In genomic region chr1:84128510-84128909, GRCm38 (mm10) we compare ENCODE assay signal across 8 mouse cellular contexts.
DNase-seq lines count a peak whose midpoint lies in the region; ATAC-seq lines count a peak whose summit lies in the region.

No protein-coding gene starts in this region.

- H3K27ac ChIP-seq in hindbrain, embryonic 16.5 days (ENCODE audit: low read depth, low read length) = no peak overlapping the region

- WGBS in hindbrain, embryonic 16.5 days = 65% methylated on average over 4 of the region's 4 CpGs

- H3K9ac ChIP-seq in hindbrain, embryonic 16.5 days (ENCODE audit: low read depth, low read length) = no peak overlapping the region

- no peaks in the 10 kb centered on the region for H3K27me3 ChIP-seq in hindbrain, embryonic 16.5 days (replicated peaks; ENCODE audit: control insufficient read depth, insufficient read depth, low read length)

- H3K36me3 ChIP-seq in hindbrain, embryonic 16.5 days (ENCODE audit: control insufficient read depth, insufficient read depth, low read length) = no peaks in the 10 kb centered on the region

- H3K4me3 ChIP-seq in hindbrain, embryonic 16.5 days (ENCODE audit: low read length) = no peak overlapping the region

- ATAC-seq in hindbrain, embryonic 16.5 days = peak; percentile 63; the same call in 1 of the 2 replicates

- no peaks in the 10 kb centered on the region for H3K9me3 ChIP-seq in hindbrain, embryonic 16.5 days (ENCODE audit: control insufficient read depth, low read length)

- no peak overlapping the region for H3K4me2 ChIP-seq in hindbrain, embryonic 16.5 days (ENCODE audit: low read length)

- H3K4me1 ChIP-seq in hindbrain, embryonic 16.5 days (ENCODE audit: control insufficient read depth, insufficient read depth, low read depth, low read length) = peaks cover 4% of the 10 kb centered on the region

- peak; percentile 22 for DNase-seq in embryo, embryonic 10 days (ENCODE audit: low spot score)
- no peak for DNase-seq in embryo, embryonic 9.5 days (ENCODE audit: extremely low spot score)
- DNase-seq in lung, postnatal 36 days = peak; percentile 8
- DNase-seq in lung, adult 18-20 months = no peak
- DNase-seq in naive thymus-derived CD4-positive, alpha-beta T cell, adult 2 months (ENCODE audit: low read depth) = peak; percentile 7
- no peak for DNase-seq in thymus, postnatal 0 days (ENCODE audit: low spot score)
- no peak for DNase-seq in T-cell, adult 2 months (ENCODE audit: low spot score)

Comparison
In these comparisons a context has a peak if more than half of its experiments do, and no peak if none do; other contexts are left out.
1. DNase-seq: peak in embryo, embryonic 10 days (single experiment), lung, postnatal 36 days (single experiment) and naive thymus-derived CD4-positive, alpha-beta T cell, adult 2 months (single experiment); none in embryo, embryonic 9.5 days (single experiment), lung, adult 18-20 months (0 of 2), thymus, postnatal 0 days (single experiment) and T-cell, adult 2 months (single experiment).